Mouse (Mus musculus) brain, embryonic 14.5 days (tissue): ENCODE data around the gene Gm9821. TPM values are rescaled to one million over a fixed set of nuclear protein-coding genes. Genes with fewer than 3 reads are reported as not detected.

ENCODE experiments used
- DNase-seq: peaks from one replicate; pipeline ENCODE4 v3.0.0-alpha.2; 2011; ENCODE audit warnings: low read depth
- CTCF ChIP-seq: fragments of 200-500 bp; IDR thresholded peaks from 2 replicates; pipeline ENCODE4 v1.5.1; 2012; ENCODE audit warnings: inconsistent platforms, mild to moderate bottlenecking, moderate library complexity, borderline replicate concordance; ENCODE audit not compliant: insufficient read depth, insufficient read length; ENCODE audit errors: extremely low read depth
- POLR2A ChIP-seq: fragments of 200-500 bp; IDR thresholded peaks from 2 replicates; pipeline ENCODE4 v1.6.1; 2012; ENCODE audit warnings: mild to moderate bottlenecking, inconsistent platforms, borderline replicate concordance; ENCODE audit not compliant: poor library complexity, insufficient read depth, insufficient read length, severe bottlenecking; ENCODE audit errors: extremely low read depth
- polyA plus RNA-seq: library from polyadenylated mRNA; depleted of rRNA; stranded (reverse); fragments of >200 nt; gene quantifications from 2 replicates; pipeline ENCODE4 v1.2.3, GENCODE M21; 2012

The Gm9821 gene
- polyA plus RNA-seq, 1 experiment, result not detected

DNA sequence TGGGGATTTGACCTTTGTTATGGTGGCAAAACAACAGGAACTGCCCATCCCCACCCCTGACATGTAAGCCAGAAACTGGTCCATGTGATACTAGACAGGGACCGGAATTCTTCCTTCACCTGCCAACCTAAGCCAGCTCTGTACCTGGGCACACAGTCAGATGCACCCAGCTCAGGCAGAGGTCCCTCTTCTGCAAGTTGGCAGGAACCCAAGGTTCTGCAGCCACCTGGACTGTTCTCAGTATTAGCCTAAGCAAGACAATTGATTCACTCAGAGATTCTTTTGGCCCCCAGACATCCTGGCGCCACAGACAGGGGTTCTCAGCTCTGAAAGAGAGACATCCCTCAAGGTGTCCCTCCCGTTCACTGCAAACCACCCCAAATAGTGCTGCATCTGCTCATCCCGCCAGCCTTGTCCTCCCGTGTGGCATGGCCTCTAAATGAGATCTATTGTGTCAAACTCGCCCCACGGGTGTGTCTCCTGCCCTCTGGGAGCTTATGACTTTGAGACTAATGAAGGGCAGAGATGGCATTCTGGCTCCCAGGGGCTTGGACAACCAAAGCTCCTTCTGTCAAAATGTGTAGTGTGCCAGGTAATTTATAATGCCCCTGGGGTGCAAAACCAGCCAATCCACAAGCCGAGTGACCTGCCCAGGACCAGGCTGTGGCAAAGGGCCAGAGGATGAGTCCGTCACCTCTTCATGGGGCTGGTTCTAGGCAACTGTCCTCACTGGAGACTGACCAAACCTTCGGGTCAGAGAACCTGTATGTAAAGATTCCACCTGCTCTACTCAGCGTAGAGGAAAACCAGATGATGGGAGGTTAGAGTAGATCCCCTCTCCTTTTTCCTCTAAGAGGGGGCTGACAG, 14.3 kb downstream of the Gm9821 start:
- DNase-seq, result no peak
- no peak for TF ChIP-seq CTCF
- TF ChIP-seq POLR2A, result no peak

DNA sequence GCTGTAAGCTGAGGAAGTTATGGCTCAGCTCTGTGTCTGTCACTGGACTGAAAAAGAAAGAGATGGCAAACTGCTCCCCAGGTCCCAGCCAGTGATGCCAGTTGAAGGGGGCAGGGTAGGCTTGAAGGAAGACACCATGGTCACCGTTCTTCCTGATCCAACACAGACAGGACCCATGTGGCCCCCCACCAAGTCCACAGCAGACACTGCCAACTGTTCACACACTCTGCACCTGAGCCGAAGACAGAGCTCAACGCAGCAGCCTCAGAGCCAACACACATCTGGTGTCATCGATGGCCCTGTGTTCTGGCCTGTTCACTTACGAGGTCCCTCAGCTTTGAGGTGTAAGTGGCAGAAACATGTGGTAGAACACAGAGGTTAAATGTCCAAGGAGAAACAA, 15.0 kb downstream of the Gm9821 start:
- DNase-seq, result no peak
- TF ChIP-seq POLR2A (no peak), CTCF (no peak)

DNA sequence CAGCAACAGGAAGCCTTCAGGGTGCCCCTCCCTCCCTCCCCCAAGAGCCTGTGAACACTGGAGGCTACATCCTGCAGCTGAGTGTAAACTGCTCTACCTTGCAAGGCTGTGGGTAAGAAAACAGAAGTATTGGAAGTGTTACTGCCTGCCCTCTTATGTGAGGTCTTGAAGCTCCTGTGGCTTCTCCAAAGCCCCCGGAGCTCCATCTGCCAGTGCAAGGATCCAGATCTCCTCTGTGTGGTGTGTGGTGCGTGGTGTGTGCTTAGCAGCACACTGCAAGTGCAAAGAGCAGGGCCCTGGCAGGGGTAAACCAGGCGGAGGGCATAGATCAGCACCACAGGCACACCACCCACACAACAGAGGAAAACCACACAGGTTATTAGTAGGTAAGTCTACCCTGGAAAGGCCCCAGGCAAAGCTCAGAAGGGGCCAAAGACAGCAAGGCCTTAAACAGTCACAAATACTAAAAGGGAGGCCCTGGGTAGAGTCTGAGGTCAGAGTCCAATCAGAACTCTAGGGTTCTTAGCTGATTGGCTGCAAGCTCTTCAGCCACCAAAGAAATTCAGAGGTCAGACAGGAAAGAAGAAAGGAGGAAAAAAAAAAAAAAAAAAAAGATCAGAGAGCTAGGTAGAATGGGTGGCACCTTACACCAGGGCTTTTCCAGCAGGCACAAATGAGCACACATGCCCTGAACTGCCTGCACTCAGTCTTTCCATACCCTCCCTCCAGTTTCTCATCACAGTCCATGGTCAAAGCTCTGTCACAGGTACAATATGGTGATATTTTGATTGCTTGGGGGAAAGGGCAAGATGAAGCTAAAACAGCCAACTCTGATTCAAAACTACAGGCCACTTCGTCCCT, 16.6 kb downstream of the Gm9821 start:
- TF ChIP-seq CTCF (no peak), POLR2A (no peak)
- no peak for DNase-seq

DNA sequence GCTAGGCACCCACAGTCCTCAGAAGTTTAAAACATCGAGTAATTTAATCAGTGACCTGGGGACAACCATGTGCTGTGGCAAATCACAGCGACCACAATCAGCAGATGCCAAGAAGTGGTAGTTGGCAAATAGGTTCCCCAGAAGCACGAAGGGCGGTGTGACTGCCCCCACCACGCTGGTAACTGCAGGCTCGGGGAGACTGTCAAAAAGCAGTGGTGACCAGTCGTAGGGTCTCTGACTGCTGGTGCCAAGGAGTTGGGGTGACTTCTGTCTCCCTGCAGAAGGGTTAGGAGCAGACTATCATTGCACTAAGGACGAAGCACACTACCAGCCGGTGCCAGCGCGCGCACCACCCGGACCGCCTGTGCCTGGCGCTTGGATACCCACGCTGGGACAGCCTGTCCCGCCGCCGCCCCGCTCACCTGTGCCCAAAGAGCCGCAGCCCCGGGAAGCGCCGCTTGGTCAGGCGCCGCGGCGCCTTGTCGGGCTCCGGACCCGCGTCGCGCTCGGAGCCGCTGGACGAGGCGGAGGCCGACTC, 17.4 kb downstream of the Gm9821 start:
- TF ChIP-seq POLR2A, result no peak
- DNase-seq, result no peak

DNA sequence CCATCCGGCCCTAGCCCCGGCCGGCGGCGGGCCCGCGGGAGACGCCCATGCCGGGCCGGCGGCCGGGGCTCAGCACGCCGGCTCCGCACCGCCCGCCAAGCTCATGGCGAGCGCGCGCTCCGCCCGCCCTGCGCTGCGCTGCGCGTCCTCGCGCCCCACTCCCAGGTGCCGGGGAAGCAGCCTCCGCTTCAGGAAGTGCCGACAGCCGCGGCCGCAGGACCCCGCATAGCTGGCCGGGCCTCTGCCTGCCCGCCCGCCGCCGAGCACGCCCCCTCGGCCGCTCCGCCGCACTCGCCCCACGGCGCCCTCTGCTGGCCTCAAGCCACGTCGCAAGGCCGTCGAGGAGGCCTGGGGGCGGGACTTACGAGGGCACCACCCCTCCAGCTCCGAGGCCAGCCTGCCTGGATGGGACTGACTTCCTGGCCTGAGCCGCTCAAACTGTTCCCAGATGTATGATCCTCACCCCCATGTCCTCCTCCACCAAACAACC, 18.0 kb downstream of the Gm9821 start:
- peak; percentile 93 for TF ChIP-seq POLR2A
- TF ChIP-seq CTCF, result peak; percentile 90
- peak; percentile 96 for DNase-seq

DNA sequence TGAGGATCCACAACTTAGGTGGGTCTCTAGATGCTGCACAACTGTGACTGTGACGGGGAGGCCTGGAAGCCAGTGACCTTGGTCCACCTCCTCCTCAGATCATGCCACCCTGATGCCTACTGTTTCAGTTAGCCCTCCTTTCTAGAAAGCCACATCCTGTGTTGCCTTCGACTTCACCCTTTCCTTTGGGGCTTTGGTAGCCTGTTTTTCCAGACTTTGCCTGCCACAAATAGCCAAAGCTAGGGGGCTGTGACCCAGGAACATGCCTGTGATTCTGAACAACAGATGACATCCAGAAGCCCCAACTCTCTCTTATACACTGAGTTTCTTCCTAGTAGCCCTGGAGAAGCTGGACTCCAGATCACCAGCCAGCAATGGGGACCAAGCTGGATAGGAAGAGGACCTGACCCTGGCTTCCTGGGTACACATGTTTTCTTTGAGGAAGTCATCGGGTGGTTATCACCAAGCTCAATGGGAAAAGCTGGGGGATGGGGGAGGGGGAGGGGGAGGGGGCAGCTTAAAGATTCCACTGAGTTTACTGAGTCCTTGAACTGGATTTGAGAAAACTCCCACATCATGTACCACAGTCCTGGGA, 19.2 kb downstream of the Gm9821 start:
- TF ChIP-seq CTCF (no peak), POLR2A (no peak)

DNA sequence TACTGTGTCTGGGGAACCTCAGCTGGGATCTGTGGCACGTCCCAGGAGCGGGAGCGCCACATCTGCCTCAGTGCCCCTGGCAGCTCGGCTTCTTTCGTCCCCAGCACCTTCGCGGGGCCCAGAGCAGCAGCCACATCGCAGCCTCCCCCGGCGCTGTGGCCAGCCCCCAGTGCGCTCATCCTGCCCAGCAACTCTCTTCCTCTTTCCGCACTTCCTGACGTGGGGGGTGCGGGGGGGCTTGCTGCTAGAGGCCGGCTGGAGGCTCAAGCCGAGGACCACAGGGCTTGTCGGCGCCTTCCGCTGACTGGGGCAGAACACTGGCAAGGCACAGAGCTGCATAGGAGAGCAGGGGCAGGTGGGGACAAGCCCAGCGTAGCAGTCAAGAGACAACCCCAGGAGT, 19.9 kb downstream of the Gm9821 start:
- DNase-seq, result no peak
- no peak for TF ChIP-seq POLR2A
- no peak for TF ChIP-seq CTCF

More for the DNA sequence above, 19.2 kb downstream of the Gm9821 start:
- DNase-seq, result no peak

DNA sequence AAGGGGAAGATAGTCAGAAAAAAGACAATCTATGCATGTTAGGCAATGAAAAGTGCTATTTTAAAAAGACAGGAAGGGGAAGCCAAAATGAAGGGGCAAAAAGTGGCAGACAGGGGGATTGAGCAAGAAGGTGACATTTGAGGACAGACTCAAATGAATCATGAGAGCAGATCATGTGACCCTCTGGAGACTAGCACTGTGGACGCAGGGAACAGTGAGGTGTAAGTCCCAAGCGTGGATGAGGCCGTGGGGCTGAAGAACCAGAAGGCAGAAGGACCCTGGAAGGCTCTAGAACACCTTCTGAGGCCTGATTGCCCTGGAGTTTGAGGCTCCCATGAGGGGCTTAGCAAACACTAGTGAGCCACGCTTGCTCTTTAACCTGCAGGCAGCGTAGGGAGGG, 20.9 kb downstream of the Gm9821 start:
- no peak for TF ChIP-seq CTCF
- no peak for TF ChIP-seq POLR2A
- DNase-seq, result no peak

DNA sequence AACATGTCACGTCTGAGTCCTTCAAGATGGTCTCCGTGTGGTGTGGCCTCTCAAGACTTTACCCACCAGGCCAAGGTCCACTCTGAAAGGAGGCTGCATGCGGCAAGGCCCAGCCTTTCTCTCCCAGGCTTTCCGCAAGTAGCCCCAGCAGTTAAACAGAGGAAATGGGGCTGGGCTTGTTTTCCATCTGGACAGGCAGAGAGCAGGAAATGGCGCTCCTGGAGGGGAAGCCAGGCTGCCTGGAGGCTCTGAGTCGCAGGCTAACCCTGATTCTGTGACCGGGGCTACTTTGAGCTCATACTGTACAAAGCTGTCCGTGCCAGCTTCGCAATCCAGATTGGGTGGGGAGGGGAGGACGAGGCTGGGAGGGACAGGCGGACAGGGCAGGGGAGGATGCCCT, 22.5 kb downstream of the Gm9821 start:
- no peak for TF ChIP-seq CTCF
- no peak for TF ChIP-seq POLR2A
- DNase-seq, result no peak

DNA sequence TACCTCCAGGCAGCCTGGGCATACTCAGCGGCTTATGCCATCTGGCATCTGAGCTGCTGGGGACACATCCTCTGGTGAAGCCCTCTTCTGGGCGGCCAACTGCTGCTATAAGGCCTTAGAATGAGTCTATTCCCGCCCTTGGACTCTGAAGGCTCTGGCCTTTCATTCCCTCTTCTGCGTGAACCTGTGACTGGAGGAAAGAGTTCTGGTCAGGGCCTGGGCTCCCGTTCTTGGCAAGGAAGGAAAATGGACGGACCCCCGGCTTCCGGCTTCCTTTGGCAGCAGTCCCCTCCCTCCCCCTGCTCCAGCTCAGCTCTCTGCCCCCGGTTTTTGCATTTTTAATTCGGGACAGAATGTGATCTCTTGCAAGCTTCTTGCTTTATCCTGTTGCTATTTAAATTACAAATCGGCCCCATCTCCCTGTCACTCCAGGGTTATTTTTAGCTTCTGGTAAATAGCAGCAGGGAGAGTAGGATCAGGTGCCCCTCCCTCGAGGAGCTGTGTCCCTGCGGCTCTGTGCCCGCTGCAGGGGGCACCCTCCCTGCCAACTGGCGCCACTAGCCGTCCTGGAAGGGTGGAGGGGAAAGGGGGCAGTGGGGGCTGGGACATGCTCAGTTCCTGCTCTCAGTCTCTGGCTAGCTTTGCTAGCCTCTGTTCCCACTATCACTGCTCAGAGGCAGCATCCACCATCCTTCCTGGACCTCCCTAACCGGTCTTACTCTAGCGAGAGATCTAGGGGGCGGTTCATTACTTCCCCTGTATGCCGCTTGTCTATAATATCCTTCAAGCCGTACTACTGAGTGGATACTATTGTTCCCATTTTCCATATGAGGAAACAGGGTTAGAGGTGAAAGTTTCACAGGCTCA, 26.0 kb downstream of the Gm9821 start:
- DNase-seq, result peak; percentile 83
- TF ChIP-seq POLR2A (no peak), CTCF (no peak)

DNA sequence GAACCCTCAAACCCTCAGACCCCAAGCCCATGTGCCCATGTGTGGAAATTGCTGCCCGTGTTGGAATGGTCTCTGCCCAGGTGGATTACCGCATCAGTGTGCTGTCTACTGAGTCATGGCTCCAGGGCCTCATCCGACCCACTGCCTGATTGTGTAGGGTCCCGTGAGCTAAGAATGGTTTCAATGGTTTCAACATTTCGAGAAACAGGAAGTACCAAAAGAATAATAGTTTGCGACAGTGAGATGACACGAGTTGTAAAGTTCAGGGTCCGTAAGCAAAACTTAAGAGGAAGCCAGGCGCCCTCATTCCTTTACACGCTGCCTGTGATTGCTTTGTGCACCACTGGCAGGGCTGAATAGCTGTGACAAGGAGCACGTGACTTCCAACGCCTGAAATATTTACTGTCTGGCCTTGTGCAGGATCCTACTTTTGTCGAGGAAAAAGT, 26.6 kb downstream of the Gm9821 start:
- TF ChIP-seq CTCF, result no peak
- no peak for TF ChIP-seq POLR2A
- DNase-seq, result no peak
